Mouse (Mus musculus) stomach, adult 2 months (tissue): ENCODE measurements around the gene Tesmin. TPM values are rescaled to one million over a fixed set of nuclear protein-coding genes. Genes with fewer than 3 reads are reported as not detected.

ENCODE experiments used
- polyA plus RNA-seq: library from polyadenylated mRNA; depleted of rRNA; stranded (reverse); fragments of >200 nt; gene quantifications from 2 replicates; pipeline ENCODE4 v1.2.3, GENCODE M21; 2012; rRNA removed

The Tesmin gene
- polyA plus RNA-seq, result 0.29 TPM in 1 of 2 replicates, not detected in the other

DNA sequence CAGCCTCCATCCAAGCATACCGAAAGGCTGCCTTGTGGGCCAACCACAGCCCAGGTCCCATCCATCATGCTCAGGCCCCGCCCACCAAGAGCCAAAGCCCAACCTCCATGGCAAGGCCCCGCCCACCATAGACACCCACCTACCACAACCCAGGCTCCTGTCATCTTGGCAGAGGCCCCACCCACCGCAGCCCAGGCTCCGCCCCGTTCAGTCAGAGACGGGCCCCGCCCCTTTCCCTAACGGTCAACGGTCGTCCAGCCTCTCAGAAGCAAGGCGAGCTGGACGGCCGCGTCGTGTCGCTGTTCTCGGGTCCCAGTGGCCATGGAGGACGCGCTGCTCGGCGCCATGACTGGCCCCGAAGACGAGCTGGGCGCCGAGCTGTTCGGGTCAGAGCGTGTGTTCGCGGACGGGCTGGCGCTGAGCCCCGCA lies at the start of gene Tesmin:
TSS of gene Tesmin (plus strand) at position 229 of the 429 bp plus-strand sequence.

DNA sequence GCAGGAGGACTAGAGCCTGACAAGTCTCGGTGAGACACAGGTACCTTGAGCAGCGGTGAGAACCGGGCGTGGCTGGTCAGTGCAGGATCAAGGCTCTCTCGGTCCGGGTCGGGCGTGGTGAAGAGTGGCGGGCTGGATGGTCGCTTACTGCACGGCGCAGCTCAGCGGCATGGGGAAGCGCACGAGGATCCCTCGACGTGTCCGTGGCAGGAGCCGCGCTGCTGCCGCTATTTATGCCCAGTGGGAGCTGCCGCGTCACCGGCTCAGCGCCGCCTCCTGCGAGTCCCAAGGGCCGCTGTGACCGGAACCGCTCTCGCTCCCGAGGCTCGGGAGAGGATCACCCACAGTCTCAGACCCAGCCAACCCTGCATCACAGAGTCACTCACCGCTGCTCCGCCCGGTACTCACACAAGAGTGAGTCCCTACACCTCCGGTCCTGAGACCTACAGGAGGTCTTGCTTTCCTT lies 25.6 kb downstream of the Tesmin start, which contains the start of gene Gal:
TSS of gene Gal (minus strand) at position 277 of the 466 bp plus-strand sequence.

Other genes with a start within 250 kb of the Tesmin start
- 39.1 and 42.7 TPM in 2 replicates for gene Mrpl21, start 106.0 kb upstream of the Tesmin start, polyA plus RNA-seq
- gene Ighmbp2, start 105.8 kb upstream of the Tesmin start, polyA plus RNA-seq, result 2.2 and 2.7 TPM in 2 replicates
- 73.6 and 113 TPM in 2 replicates for gene Cpt1a, start 66.5 kb upstream of the Tesmin start, polyA plus RNA-seq
- gene Gal, start 25.7 kb downstream of the Tesmin start, polyA plus RNA-seq, result 4.3 and 5.3 TPM in 2 replicates
- gene Ppp6r3, start 186.9 kb downstream of the Tesmin start, polyA plus RNA-seq, result 20.5 and 22.2 TPM in 2 replicates